Mouse (Mus musculus) forebrain, embryonic 11.5 days (tissue): Measurements from ENCODE around the gene Sh2d7. TPM values are rescaled to one million over a fixed set of nuclear protein-coding genes. Genes with fewer than 3 reads are reported as not detected.

ENCODE experiments used
- polyA plus RNA-seq: library from polyadenylated mRNA; unstranded; fragments of >200 nt; fragmentation: Nextera tagmentation; extraction: Ambion mirVana; gene quantifications from 2 replicates; pipeline ENCODE4 v1.2.1, GENCODE M21; 2014

The Sh2d7 gene
- polyA plus RNA-seq, 1 experiment from 2014 or later: not detected

Other genes with a start within 250 kb of the Sh2d7 start
- gene Dmxl2, start 37.4 kb upstream of the Sh2d7 start, polyA plus RNA-seq: 13.0 and 15.2 TPM in 2 replicates
- gene Cib2, start 21.2 kb downstream of the Sh2d7 start, polyA plus RNA-seq: 15.8 and 15.9 TPM in 2 replicates
- gene Idh3a, start 47.4 kb downstream of the Sh2d7 start, polyA plus RNA-seq: 119 and 123 TPM in 2 replicates
- gene Acsbg1, start 122.9 kb downstream of the Sh2d7 start, polyA plus RNA-seq: 18.4 and 19.2 TPM in 2 replicates
- 2.3 and 3.1 TPM in 2 replicates for gene Dnaja4, start 159.9 kb downstream of the Sh2d7 start, polyA plus RNA-seq
- gene Wdr61, start 195.5 kb downstream of the Sh2d7 start, polyA plus RNA-seq: 158 and 159 TPM in 2 replicates
- 219 and 275 TPM in 2 replicates for gene Crabp1, start 225.8 kb downstream of the Sh2d7 start, polyA plus RNA-seq